Mouse (Mus musculus) urinary bladder, postnatal 4 days (tissue): ENCODE measurements at regions not wholly inside any gene's neighbourhood (a gene's known extent, or its start where the extent isn't known, plus 50 kb on each side); places are given as distances from the start of the nearest gene placed in this dataset.
A peak's percentile ranks its signal among the peaks of the same experiment; 100 is the strongest.

Source experiments
- DNase-seq, 2 experiments: peaks; one replicate each; pipeline ENCODE4 v3.0.0; 2021 to 2022; ENCODE audit warnings: low spot score in 2 of 2

DNA sequence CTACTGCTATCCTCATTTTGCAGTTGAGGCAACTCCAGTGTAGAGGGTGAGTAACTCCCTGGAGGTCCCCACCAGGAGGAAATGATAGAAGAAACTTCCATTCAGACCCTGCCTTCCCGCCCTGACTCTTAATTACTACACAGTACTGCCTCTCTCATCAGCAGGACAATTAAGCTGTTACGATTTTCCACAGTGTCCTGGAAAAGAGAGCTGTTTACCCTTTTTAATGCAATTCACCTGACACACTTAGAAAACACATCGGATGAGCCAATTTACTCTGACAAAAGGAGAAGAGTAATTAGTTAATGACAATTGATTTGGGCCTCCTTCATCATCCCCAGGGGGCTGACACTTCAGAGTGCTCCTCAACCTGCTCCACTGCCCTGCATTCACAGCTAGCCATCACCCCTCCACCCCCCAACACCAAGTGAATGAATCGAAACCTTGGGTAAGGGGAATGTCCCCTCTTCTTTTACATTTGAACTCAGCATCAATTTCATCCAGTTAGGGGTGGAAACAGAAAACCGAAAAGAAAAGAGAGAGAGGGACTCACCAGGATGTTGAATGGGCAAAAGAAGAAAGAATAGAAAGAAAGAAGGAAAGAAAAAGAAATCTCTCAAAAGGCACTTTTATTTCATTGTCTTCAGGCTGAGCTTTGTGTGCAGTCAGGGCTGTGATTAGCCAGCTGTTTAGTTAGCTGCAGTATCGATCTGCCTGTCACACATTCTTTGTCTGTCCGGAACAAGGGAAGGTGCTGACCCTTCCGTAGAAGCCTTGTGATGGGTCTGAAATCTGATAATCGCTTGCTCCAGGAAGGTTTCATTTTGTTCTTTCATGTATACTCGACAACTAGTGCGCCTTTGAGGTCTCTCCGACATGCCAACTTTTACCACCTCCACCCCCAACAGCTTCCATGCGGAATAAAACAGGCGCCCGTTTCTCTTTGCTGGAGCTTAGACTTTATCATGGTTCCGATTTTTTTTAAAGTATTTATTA lies 482.6 kb upstream of the Tenm4 start:
- DNase-seq: no peak

GRCm38 (mm10) chr7:95689161-95689833 lies 481.7 kb upstream of the Tenm4 start:
- no peak for DNase-seq

- no peak for DNase-seq
Measured at GRCm38 (mm10) chr7:95699506-95699905, 471.5 kb upstream of the Tenm4 start.

DNA sequence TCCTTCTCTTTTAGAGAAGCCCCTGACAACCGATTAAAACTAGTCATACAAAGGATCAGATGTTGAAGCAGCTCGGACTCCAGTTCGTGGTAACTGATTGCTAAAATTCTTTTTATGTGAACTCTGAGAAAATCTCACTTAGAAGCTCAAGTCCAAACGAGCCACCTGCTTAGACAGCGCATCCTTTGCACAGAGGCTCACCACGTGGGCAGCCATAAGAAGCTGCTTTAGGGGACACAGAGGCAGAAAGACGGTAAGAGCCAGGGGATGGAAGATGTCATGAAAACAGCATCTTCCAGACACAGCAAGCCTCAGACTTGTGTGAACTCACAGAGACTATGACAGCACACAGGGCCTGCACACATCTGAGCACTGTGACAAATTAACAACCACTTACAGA lies 461.0 kb upstream of the Tenm4 start:
- no peak for DNase-seq

DNA sequence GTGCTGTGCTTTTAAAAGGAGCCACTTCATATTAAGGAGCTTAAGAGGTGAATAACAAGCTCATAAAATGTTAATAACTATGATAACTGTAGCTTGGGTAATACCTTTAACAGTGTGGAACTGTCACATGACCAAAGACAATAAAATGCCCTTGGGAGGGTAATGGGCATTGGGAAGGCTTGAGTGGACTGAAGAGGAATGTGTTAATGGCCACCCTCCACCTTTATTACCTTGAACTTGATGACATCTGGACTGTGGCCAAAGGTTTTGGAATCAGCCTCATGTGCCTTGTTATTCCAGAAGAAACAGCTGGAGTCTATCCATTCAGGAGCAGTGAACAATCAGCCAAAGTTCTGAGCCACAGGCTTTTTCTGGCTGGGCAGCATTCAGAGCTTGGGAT lies 451.0 kb upstream of the Tenm4 start:
- no peak for DNase-seq

- DNase-seq: no peak
Measured at GRCm38 (mm10) chr7:95725716-95726487, 445.1 kb upstream of the Tenm4 start.

DNA sequence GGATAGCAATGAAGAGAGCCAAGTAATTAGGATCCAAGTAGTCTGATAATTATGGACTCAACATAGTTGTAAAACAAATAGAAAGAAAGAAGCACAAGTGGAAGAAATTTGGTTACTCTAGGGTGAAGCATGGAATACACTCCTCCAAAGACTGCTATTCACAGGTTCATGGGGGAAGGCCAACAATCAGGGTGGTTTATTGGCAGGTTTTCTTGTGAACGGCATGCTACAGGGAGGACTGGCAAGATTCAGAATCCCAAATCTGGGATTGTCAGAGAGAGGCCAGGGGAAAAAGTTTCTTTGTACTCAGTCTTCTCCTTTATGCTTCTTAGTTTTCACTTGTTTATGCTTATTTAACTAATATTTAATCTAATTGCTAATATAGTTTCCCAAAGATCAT lies 437.2 kb upstream of the Tenm4 start:
- DNase-seq: no peak

GRCm38 (mm10) chr7:95734587-95734986 lies 436.5 kb upstream of the Tenm4 start:
- no peak for DNase-seq

DNA sequence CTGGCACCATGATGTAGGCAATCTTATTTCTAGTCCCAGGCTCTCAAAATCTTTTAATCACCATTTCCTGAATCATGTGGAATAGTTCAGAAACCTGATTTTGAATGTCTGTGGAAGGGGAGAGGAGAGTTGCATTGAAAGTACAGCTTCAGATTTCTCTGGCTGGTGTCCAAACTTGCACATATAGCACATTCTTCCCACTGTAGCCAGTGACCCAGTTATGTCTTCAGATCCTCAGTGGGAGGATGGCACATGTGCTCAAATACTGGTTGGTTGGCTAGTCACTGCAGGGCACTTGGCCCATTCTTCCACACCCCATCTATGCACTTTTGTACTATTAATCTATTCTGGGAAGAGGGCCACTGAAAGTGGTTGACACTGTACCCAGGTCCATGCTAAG lies 434.3 kb upstream of the Tenm4 start:
- no peak for DNase-seq

DNA sequence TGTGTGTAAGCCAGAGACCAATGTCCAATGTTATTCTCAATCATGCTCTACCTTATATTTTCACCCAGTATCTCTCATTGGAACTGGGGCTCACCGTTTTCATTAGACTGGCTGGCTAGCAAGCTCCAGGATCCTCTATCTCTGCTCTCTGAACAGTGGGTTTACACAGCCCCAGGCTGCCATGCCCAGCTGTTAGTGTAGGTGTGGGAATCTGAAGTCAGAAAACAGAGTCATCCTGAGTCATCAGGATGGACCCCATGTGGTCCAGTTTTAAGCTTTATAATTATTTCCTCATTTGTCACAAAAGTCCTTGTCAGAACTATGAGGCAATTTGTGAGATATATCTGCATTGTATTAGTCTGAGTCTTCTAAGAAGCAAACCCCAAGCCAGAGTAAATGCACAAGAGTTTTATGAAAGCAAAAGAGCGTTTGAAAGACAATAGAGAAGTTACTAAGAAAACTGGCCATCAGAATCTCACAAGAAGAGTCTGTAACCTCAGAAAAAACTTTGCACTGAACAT lies 432.3 kb upstream of the Tenm4 start:
- no peak for DNase-seq

- no peak for DNase-seq
Measured at GRCm38 (mm10) chr7:95739779-95740178, 431.3 kb upstream of the Tenm4 start.

GRCm38 (mm10) chr7:95758375-95758774 lies 412.7 kb upstream of the Tenm4 start:
- DNase-seq: no peak

DNA sequence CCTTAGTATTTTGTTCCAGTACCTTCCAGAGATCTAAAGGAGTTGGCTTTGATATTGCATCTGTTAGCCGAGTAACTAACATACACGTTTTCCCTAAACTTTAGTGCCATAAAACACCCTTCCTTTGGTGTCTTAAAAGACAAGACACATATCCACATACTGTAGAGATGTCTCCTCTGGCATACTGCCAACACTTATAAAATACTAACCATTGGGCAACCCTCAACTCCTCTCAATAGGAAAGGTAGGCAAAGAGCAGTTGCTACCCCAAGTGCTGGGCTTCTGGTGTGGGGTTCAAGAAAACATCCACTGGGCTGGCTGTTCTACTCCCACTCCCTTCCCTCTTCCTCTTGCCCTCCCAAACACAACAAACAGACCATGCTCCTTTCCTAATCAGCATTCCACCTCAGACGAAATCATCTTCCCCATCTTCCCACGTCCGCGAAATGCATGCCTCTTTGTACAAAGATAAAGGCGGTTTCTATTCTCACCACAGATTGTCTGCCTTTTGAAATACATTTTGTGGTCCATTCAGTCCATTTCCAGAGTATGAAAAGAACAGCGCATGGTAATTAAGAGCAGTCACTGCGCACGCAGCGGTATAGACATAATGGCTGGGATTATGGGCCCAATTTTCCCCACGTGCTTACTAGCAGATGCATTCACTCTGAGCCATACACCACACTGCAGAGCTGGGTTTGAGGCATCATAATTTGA lies 409.9 kb upstream of the Tenm4 start:
- DNase-seq: no peak

DNA sequence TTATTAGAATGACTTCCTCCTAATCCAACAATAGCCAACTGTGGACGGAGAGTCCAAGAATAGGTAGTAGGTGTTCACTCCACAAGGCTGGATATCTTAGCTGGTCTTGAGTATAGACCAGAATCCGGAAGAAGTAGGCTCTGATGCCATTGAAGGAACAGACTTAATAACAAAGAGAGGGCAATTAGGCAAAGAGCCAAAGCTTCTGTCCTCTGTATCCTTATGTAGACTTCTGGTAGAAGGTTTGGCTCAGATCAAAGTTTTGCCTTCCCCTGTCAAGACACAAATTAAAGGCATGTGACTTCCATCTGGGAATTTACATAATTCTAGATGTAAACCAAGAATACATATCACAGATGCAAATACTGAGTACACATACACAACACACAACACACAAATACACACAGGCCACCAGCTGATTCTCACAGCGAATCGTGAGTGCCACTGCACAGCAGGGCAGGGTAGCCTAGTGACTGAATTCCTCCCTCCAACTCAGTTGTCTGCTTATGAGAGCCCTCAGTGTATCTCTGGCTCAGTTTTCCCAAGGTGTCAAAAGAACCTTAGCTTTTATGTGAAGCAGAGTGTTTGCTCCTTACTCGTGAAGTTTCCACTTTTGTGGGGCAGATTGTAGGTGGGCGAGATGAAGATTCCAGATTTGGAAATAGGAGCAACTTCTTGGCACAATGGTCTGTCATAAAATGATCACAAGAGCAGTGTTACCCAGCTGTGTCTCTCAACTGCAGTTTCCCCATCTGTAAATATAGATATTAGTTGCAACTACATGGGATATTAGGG lies 404.5 kb upstream of the Tenm4 start:
- no peak for DNase-seq

DNA sequence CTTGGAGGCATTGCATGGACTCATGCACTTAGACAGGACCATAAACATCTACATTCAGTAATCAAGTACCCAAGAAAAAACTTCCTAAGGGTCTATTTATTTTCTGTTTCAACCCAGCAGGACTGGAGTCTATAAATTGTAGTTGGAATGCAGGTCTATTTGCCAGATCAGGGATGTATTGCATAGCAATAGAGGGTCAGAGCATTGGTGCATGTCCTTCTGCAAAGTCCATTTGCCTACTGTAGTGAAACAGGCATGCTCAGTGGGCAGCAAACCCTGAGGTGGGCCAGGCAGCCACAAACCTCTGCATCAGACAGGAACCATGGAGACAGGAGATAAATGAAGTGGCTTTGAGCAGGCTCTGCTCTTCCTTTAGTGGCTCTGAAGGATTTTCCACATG lies 386.5 kb upstream of the Tenm4 start:
- no peak for DNase-seq

- no peak for DNase-seq
Measured at GRCm38 (mm10) chr7:95787543-95787942, 383.5 kb upstream of the Tenm4 start.

- no peak for DNase-seq
Measured at GRCm38 (mm10) chr7:95787951-95788350, 383.1 kb upstream of the Tenm4 start.

- no peak for DNase-seq
Measured at GRCm38 (mm10) chr7:95789424-95789823, 381.6 kb upstream of the Tenm4 start.

DNA sequence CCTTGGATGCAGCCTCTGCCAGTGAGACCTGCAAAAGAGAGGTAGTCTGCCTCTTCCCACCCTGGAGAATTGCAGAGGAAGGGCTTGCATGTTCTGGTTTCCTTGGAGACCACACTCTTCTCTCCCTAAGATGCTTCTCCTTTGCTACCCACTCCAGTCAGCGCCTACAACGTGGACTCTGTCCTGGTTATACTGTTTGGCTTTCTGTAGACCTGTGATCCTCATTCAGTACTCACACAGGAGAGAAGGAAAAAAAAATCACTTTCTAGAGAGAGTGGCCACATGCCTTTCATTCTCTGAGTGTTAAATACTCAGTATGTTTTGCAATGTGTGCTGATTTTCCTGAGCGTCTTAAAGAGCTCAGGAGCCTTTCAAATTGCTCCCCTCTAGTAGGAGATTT lies 372.0 kb upstream of the Tenm4 start:
- DNase-seq: no peak

DNA sequence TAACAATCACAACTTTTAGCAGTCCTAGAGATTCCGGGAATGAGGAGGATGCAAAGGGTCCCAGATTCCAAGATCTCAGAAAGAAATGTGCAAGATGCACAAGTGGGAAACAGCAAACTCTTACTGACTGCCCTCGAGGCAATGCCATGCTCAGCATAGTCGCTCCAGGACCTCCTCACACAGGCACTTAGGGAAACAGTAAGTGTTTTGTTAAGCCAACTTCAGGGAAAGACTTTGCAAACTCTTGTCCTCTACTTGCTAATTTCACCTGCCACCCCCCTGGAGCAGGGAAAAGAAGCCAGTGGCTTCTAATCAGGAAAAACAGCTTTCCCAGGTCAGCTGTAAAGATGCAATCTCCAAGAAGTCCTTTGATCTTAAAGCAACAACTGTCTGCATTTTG lies 361.4 kb upstream of the Tenm4 start:
- DNase-seq: no peak

- peak in 1 of 2 experiments; percentile 18 for DNase-seq
Measured at GRCm38 (mm10) chr7:95810096-95810495, 360.9 kb upstream of the Tenm4 start.
